Mouse (Mus musculus) regulatory T cell (primary cell): ENCODE data around the gene Gstp3.
"Not testable (repeated sequence)": the region's sequence is repeated elsewhere in the genome, so short reads cannot be mapped to it uniquely, and the experiment has no call there.

Experiments used
- in situ Hi-C: fragments of 300-600 bp; cut with MboI, MseI; formaldehyde crosslinking; loops from one replicate; pipeline ENCODE4 v1.15.1; 2025; ENCODE audit warnings: high pct_unique_total_duplicates

Gstp3 gene

GRCm38 (mm10) chr19:4063357-4063756 is 4.0 kb upstream of the Gstp3 start:
- in situ Hi-C loops: not testable (repeated sequence)

GRCm38 (mm10) chr19:4060899-4061465 is 1.6 kb upstream of the Gstp3 start:
- in situ Hi-C loops: no loop called here

- in situ Hi-C loops: not testable (repeated sequence)
These were observed 902 bp upstream of the Gstp3 start for GRCm38 (mm10) chr19:4060044-4060898.

GRCm38 (mm10) chr19:4058581-4058980 is 788 bp downstream of the Gstp3 start:
- in situ Hi-C loops: loop anchor here (5.0 kb wide), 1 partner anchor 34 kb away; no protein-coding TSS in a partner anchor

- in situ Hi-C loops: loop anchor here (5.0 kb wide), 1 partner anchor 34 kb away; no protein-coding TSS in a partner anchor
These were observed 1.4 kb downstream of the Gstp3 start for GRCm38 (mm10) chr19:4057962-4058361.

- in situ Hi-C loops: loop anchor here (5.0 kb wide), 1 partner anchor 35 kb away; no protein-coding TSS in a partner anchor
These were observed 2.0 kb downstream of the Gstp3 start for GRCm38 (mm10) chr19:4057389-4057788.

- in situ Hi-C loops: loop anchor here (5.0 kb wide), 1 partner anchor 36 kb away; no protein-coding TSS in a partner anchor
These were observed 2.6 kb downstream of the Gstp3 start for GRCm38 (mm10) chr19:4056727-4057126.

- in situ Hi-C loops: loop anchor here (5.0 kb wide), 1 partner anchor 36 kb away; no protein-coding TSS in a partner anchor
These were observed 3.2 kb downstream of the Gstp3 start for GRCm38 (mm10) chr19:4055947-4056693.

GRCm38 (mm10) chr19:4055216-4055946 is 4.0 kb downstream of the Gstp3 start:
- in situ Hi-C loops: loop anchor here (5.0 kb wide), 1 partner anchor 37 kb away; no protein-coding TSS in a partner anchor

- in situ Hi-C loops: loop anchor here (5.0 kb wide), 1 partner anchor 38 kb away; no protein-coding TSS in a partner anchor
These were observed 4.8 kb downstream of the Gstp3 start for GRCm38 (mm10) chr19:4054613-4055012.

GRCm38 (mm10) chr19:4052516-4053030 is 6.8 kb downstream of the Gstp3 start:
- in situ Hi-C loops: no loop called here

- in situ Hi-C loops: no loop called here
These were observed 7.4 kb downstream of the Gstp3 start for GRCm38 (mm10) chr19:4051741-4052515.

- in situ Hi-C loops: no loop called here
These were observed 8.4 kb downstream of the Gstp3 start for GRCm38 (mm10) chr19:4051016-4051415.

- in situ Hi-C loops: not testable (repeated sequence)
These were observed 10.3 kb downstream of the Gstp3 start for GRCm38 (mm10) chr19:4049069-4049468.

- in situ Hi-C loops: no loop called here
These were observed 11.5 kb downstream of the Gstp3 start for GRCm38 (mm10) chr19:4047859-4048258.

- in situ Hi-C loops: no loop called here
These were observed 12.5 kb downstream of the Gstp3 start for GRCm38 (mm10) chr19:4046866-4047254.

GRCm38 (mm10) chr19:4045966-4046865 is 13.2 kb downstream of the Gstp3 start, which contains the start of gene Gstp2:
Gene Gstp2 (minus strand): TSS chr19:4046023.
- in situ Hi-C loops: no loop called here

GRCm38 (mm10) chr19:4044109-4044508 is 15.3 kb downstream of the Gstp3 start:
- in situ Hi-C loops: not testable (repeated sequence)

- in situ Hi-C loops: no loop called here
These were observed 17.2 kb downstream of the Gstp3 start for GRCm38 (mm10) chr19:4042124-4042523.
